Mouse (Mus musculus): ENCODE measurements around the gene Marco.

Marco gene

GRCm38 (mm10) chr1:120435591-120435990, 69.2 kb downstream of the Marco start:
- DNase-seq: no peak

GRCm38 (mm10) chr1:120430171-120430570, 74.7 kb downstream of the Marco start:
- no peak for DNase-seq

- no peak for DNase-seq
Measured at GRCm38 (mm10) chr1:120425587-120425986, 79.2 kb downstream of the Marco start.

Data from right cerebral cortex, postnatal 14 days (tissue).